Mouse (Mus musculus) C2C12 (cell line): ENCODE data around the gene Galns. TPM values are rescaled to one million over a fixed set of nuclear protein-coding genes. Genes with fewer than 3 reads are reported as not detected.

ENCODE experiments used
- H3K27me3 ChIP-seq: one replicate; pipeline ENCODE4 v1.6.1; 2011; ENCODE audit not compliant: control insufficient read depth, insufficient read depth, insufficient read length
- H3K36me3 ChIP-seq: one replicate; pipeline ENCODE4 v1.6.1; 2011; ENCODE audit not compliant: control insufficient read depth, insufficient read depth
- H3K4me3 ChIP-seq: one replicate; pipeline ENCODE4 v1.5.1; 2011; ENCODE audit warnings: mild to moderate bottlenecking, control low read depth; ENCODE audit not compliant: poor library complexity, insufficient read depth, severe bottlenecking
- H3K79me2 ChIP-seq: one replicate; pipeline ENCODE4 v1.6.1; 2011; ENCODE audit not compliant: control insufficient read depth, insufficient read depth
- H3K79me3 ChIP-seq: one replicate; pipeline ENCODE4 v1.6.1; 2011; ENCODE audit warnings: low read depth, control low read depth
- H3ac ChIP-seq: one replicate; pipeline ENCODE3; 2011; ENCODE audit warnings: low read depth; ENCODE audit not compliant: control insufficient read depth, insufficient read length
- CEBPB ChIP-seq: IDR thresholded peaks from one replicate; pipeline ENCODE4 v1.6.1; 2011; ENCODE audit warnings: low read depth, mild to moderate bottlenecking, control low read depth, moderate library complexity
- CTCF ChIP-seq: IDR thresholded peaks from one replicate; pipeline ENCODE4 v1.5.1; 2011; ENCODE audit not compliant: control insufficient read depth, insufficient read depth, insufficient read length
- FOSL1 ChIP-seq: IDR thresholded peaks from one replicate; pipeline ENCODE4 v1.8.0; 2011; ENCODE audit warnings: mild to moderate bottlenecking, low read length; ENCODE audit not compliant: poor library complexity, insufficient read depth, severe bottlenecking
- MAX ChIP-seq: IDR thresholded peaks from one replicate; pipeline ENCODE4 v1.6.1; 2011; ENCODE audit warnings: mild to moderate bottlenecking, control low read depth
- MYOD1 ChIP-seq: IDR thresholded peaks from one replicate; pipeline ENCODE4 v1.6.1; 2011; ENCODE audit warnings: low read depth; ENCODE audit not compliant: control insufficient read depth, insufficient read length
- MYOG ChIP-seq: IDR thresholded peaks from one replicate; pipeline ENCODE4 v1.6.1; 2011; ENCODE audit not compliant: control insufficient read depth, insufficient read length; ENCODE audit errors: extremely low read depth
- USF1 ChIP-seq: IDR thresholded peaks from one replicate; pipeline ENCODE4 v1.6.1; 2011; ENCODE audit warnings: low read depth, mild to moderate bottlenecking, control low read depth, moderate library complexity
- polyA plus RNA-seq: library from polyadenylated mRNA; unstranded; fragments of >200 nt; fragmentation: generic; extraction: Trizol; gene quantifications from one replicate; pipeline ENCODE4 v1.2.1, GENCODE M21; 2012; ENCODE audit warnings: missing spikeins

Galns gene
- polyA plus RNA-seq, 1 experiment = 9.8 TPM

- TF ChIP-seq USF1 (no peak), CEBPB (no peak), CTCF (no peak), MYOG (no peak), FOSL1 (no peak), MYOD1 (no peak), MAX (no peak)
- Histone ChIP-seq H3K79me2 (no peaks in the 10 kb centered on the region), H3K36me3 (no peaks in the 10 kb centered on the region), H3K4me3 (no peak overlapping the region), H3K27me3 (peaks cover under 1% of the 10 kb centered on the region), H3K79me3 (no peaks in the 10 kb centered on the region), H3ac (no peak overlapping the region)
Observed at GRCm38 (mm10) chr8:122618660-122619378, 7.6 kb upstream of the Galns start.

GRCm38 (mm10) chr8:122617947-122618546 is 6.8 kb upstream of the Galns start:
- Histone ChIP-seq H3K4me3 (no peak overlapping the region), H3K79me2 (no peaks in the 10 kb centered on the region), H3ac (no peak overlapping the region), H3K79me3 (no peaks in the 10 kb centered on the region), H3K27me3 (no peaks in the 10 kb centered on the region), H3K36me3 (no peaks in the 10 kb centered on the region)
- no peak for TF ChIP-seq FOSL1
- peak; percentile 45 for TF ChIP-seq CTCF
- no peak for TF ChIP-seq MAX
- no peak for TF ChIP-seq MYOD1

DNA sequence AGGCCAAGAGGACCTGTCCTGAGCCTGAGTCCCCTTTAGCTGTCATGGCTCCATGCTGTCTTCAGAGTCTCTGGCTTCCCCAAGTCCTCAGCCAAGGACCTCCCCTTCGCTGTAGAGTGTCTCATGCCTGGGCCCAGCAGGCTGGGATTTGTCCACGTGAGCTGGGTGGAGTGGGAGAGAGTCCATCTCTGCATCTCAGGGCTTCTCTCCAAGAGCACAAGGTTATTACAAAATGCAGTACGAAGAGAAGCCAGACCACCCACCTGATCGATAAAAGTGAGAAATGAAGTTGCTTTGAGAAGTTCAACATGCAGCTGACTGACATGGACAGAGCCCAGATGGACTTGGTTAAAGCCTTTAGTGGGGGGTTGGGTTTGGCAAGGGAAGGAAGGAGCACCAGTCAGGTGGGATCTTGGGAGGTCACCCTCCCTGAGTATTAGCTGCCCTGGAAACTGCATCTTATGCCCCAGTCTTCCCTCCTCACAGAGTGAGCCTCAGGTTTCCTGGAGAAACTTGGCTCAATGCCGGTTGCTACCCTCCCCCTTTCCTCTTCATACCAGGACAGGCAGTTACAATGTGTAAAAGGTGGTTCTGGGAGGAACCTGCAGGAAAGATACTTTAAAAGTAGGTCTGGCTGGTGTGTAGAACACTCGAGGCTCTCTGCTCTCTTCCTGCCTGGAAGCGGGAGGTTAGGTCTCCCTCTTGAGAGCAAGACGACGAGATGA is 5.1 kb upstream of the Galns start:
- no peaks in the 10 kb centered on the region for H3K36me3 ChIP-seq
- H3K27me3 ChIP-seq = no peaks in the 10 kb centered on the region
- no peak overlapping the region for H3K4me3 ChIP-seq
- H3ac ChIP-seq = no peak overlapping the region
- no peaks in the 10 kb centered on the region for H3K79me3 ChIP-seq
- TF ChIP-seq MAX (no peak), FOSL1 (no peak), MYOD1 (no peak), CEBPB (no peak)
- H3K79me2 ChIP-seq = no peaks in the 10 kb centered on the region

DNA sequence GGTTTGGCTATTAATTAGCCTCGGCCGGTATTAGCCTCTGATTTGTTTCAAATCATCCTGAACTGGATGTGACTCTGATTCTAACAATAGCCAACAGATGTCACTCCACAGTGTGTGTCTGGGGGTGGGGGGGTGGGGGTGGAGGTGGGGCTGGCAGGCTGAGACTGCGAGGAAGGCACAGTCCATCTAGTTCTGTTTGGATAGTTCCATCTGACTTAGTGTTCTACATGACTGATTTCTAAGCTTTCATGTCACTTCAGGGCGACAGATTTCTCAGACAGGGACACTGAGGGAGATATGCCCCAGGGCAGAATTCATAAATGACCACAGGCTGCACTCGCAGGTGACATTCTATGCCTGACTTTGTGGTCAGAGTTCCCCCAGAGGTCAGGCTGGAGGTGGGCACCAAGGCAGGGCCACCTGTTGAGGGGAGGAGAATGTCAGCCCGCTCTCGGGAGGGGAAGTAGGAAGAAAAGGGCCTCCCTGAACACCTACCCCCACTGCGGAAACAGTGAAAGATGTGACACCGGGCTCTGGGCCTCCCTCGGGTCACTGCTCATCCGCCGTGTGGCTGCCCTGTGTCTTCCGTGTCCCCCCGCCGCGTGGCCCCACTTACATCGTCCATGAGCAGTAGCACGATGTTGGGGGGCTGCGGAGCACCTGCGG is 518 bp downstream of the Galns start:
- no peaks in the 10 kb centered on the region for H3K79me2 ChIP-seq
- peak overlapping the region; percentile 56 for H3K4me3 ChIP-seq
- no peaks in the 10 kb centered on the region for H3K27me3 ChIP-seq
- no peaks in the 10 kb centered on the region for H3K79me3 ChIP-seq
- H3K36me3 ChIP-seq = no peaks in the 10 kb centered on the region
- H3ac ChIP-seq = peak overlapping the region; percentile 80
- TF ChIP-seq MAX (no peak), USF1 (no peak), FOSL1 (no peak), CTCF (no peak), CEBPB (no peak), MYOD1 (no peak), MYOG (no peak)

GRCm38 (mm10) chr8:122610209-122610608 is 1.1 kb downstream of the Galns start:
- H3K79me3 ChIP-seq = no peaks in the 10 kb centered on the region
- no peaks in the 10 kb centered on the region for H3K36me3 ChIP-seq
- H3K4me3 ChIP-seq = no peak overlapping the region
- no peaks in the 10 kb centered on the region for H3K27me3 ChIP-seq
- H3ac ChIP-seq = no peak overlapping the region
- no peak for TF ChIP-seq USF1
- no peak for TF ChIP-seq MYOG
- TF ChIP-seq MYOD1 = no peak
- TF ChIP-seq CEBPB = no peak
- TF ChIP-seq CTCF = no peak
- TF ChIP-seq FOSL1 = no peak
- TF ChIP-seq MAX = no peak
- no peaks in the 10 kb centered on the region for H3K79me2 ChIP-seq

- H3K79me2 ChIP-seq = no peaks in the 10 kb centered on the region
- H3K36me3 ChIP-seq = no peaks in the 10 kb centered on the region
- no peaks in the 10 kb centered on the region for H3K79me3 ChIP-seq
- H3K4me3 ChIP-seq = no peak overlapping the region
- no peaks in the 10 kb centered on the region for H3K27me3 ChIP-seq
- TF ChIP-seq MYOD1 (no peak), MYOG (no peak), USF1 (no peak), CTCF (no peak), FOSL1 (no peak), MAX (no peak), CEBPB (no peak)
- no peak overlapping the region for H3ac ChIP-seq
Observed at GRCm38 (mm10) chr8:122606810-122607209, 4.5 kb downstream of the Galns start.
